Mouse (Mus musculus) testis, adult 10 weeks (tissue): ENCODE measurements around the gene Slc9a2. TPM values are rescaled to one million over a fixed set of nuclear protein-coding genes. Genes with fewer than 3 reads are reported as not detected.

Experiments used
- polyA plus RNA-seq: library from polyadenylated mRNA; stranded (reverse); fragments of 350-450 nt; fragmentation: Illumina TruSeq; extraction: RNeasy Lipid Tissue Mini Kit (QIAGEN cat#74804); gene quantifications from one replicate; pipeline ENCODE4 v1.2.3, GENCODE M21; 2014; ENCODE audit warnings: low read depth, low replicate concordance

Slc9a2 gene
- 5.9 TPM for polyA plus RNA-seq

DNA sequence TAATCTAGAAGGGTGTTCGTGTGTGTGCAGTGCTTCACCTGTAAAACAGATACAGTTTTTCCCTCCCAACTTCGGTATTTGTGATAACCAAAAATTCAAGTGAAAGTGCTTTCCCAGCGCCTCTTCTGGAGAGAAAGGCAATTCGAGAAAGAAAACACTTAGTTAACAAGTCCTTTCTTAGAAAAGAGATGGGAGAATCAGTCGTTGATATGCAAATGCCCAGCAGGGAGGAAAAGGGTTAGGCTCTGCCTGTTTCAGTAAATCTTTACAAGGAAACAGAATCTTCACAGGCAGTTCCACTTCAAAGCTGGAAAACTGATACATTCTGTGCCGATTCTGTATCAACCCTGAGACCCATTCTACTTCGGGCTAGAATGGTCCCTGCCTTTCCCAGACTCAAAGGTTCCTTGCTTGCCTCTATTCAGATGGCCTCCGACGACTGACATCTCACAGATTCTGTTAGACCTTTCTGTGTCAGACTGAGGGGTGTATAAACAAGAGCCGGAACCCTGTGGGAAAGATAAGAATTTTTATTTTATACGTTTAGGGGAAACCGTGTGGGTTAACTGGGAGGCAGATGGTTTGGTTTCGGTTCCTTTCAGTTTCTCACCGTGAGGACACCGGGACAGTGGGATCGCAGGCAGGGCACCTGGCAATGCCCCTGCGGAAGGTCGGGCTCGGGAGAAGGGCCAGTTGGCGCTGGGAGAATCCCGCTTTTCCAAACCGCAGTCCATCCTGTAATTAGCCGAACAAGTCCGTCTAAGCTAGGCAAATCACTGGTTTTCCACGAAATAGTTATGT lies at the start of gene Slc9a2:
Gene Slc9a2 (plus strand): TSS at position 508 of the 801 bp plus-strand sequence.

DNA sequence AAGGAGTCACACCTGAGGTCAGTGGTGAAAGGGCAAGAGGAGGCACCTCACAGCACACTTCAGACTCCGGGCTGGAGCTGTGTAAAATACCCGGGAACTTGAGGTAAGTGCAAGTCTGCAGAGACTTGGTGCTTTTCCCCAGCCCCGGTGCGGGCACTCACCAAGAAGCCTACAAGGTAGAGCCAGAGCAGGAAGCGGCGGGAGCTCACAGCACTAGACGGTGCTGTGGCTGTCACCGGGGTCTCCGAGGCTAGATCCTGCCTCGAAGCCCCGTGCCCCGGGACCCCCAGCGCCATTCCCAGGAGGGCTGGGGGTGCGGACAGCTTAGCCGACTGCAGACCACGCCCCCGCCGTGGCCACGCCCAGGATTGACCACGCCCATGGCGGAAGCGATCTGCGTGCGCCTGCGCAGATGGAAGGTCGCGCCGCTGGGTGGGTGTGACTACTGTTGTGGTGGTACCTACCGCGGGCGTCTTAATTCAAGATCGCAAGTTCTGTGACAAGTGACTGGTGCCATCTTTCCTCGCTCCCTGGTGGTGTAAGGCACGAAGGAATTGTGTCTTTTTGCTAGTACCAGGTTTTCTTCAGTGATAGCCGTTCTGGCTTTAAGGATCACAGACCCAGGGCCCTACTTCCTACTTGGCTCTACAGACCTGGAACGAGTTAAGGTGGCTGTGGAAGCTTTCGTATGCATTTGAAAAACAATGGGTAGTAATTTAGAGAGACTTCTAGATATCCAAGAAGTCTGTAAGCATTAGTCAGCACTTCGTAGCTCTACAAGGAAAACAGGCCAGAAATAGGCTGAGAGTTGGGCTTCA lies 110.2 kb downstream of the Slc9a2 start, which contains the start of gene Mfsd9:
Gene Mfsd9 (minus strand): TSS at position 364 of the 818 bp plus-strand sequence.

DNA sequence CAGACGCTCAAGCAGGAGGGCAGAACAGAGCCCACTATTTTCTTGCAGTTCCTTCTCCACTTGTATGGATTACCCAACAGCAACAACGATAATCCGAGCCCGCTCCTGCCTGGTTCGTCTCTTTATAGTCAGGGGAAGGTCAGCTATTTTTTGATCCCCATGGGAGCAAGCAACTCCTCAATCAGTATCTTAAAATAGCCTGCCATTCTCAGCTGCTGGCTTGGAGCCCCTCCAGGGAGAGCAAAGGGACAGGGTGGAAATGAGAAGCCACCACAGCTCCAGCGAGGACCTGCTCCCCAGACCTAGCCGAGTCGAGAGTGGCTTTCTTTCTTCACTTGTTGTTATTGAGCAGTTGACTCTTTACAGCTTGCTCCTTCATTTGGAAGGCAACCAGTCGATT lies 125.0 kb downstream of the Slc9a2 start, which contains the start of gene Tmem182:
Gene Tmem182 (plus strand): TSS at position 251 of the 400 bp plus-strand sequence.

Other genes with a start within 250 kb of the Slc9a2 start
- gene Il18r1, start 215.0 kb upstream of the Slc9a2 start, polyA plus RNA-seq = 0.28 TPM
- gene Il18rap, start 165.2 kb upstream of the Slc9a2 start, polyA plus RNA-seq = 0.11 TPM
- gene Slc9a4, start 100.5 kb upstream of the Slc9a2 start, polyA plus RNA-seq = 0.39 TPM
- 7.3 TPM for gene Mfsd9, start 110.1 kb downstream of the Slc9a2 start, polyA plus RNA-seq
- 0.18 TPM for gene Tmem182, start 125.0 kb downstream of the Slc9a2 start, polyA plus RNA-seq